Mouse (Mus musculus) kidney, postnatal 14 days (tissue): ENCODE data around the gene Zfp937.
"Not testable (repeated sequence)": the region's sequence is repeated elsewhere in the genome, so short reads cannot be mapped to it uniquely, and the experiment has no call there.

Experiments
- DNase-seq: peaks from one replicate; pipeline ENCODE4 v3.0.0; 2022; ENCODE audit warnings: mixed read lengths

Gene Zfp937

DNA sequence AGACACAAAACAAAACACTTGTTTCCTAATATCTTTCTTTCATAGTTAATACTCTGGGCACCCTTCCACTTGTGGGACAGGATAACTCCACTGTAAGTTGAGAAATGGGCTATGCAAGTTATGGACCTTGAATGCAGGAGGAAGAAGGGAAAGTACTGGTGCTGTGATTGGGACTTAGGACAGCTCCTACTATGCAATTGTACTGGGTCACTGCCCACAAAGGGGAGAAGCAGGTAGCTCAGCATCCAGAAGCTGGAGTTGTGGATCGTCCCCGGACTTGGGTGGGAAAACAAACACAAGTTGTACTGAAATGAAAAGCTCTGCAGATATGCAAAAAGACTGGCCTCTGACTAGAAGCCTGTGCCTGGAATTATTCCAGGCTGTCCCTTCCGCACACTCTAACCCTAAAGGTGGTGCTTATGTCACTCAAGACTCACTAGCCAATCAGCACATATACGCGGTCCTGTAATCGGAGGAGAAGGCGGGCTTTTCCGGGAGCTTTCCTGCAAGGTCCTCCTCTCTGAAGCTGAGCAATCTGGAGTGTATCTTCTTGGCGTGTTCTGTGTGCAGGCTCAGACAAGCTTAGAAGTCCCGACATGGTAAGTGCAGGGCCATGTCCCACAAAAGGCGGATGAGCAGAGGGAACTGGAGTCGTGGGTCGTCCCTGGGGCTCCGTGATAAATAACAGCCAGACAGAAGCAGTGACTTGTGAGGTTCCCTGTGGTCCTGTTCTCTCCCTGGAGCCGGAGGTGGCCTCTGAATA lies at the start of gene Zfp937:
Zfp937 (plus strand) TSS at position 474 of the 763 bp plus-strand sequence.
- DNase-seq = peak; percentile 91

- no peak for DNase-seq
These were observed 44.0 kb upstream of the Zfp937 start for GRCm38 (mm10) chr2:150173833-150174232.

DNA sequence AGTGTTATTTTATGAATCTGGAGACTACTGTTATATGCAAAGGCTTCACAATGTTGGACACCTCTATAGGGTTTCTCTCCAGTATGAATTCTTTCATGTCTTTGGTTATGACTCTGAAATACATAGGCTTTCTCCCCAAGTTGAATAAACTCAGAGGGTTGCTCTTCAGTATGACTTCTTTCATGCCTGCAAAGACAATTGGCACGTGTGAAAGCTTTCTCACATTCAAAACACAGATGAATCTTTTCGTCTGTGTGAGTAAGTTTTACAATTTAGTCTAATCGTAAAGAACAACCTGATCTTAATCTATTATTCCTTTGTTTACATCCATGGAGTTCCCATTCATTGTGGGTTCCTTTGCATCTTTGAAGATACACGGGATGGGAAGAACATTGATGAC lies 38.3 kb upstream of the Zfp937 start, which contains the start of gene Gm10770:
Gm10770 (minus strand) TSS at position 101 of the 400 bp plus-strand sequence.
- DNase-seq = not testable (repeated sequence)

DNA sequence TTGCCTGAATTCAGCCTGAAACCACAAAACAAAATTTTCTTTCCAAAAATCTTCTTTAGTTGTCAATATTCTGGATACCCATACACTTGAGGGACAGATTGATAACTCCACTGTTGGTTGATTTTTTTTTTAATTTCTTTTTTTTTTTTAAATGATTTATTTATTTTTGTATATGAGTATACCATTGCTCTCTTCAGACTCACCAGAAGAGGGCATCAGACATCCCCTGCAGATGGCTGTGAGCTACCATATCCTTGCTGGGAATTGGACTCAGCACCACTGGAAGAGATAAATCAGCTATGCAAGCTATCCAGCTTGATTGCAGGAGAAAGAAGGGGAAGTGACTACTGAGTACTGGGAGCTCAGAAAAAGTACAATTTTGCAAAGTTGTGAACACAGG lies 36.8 kb upstream of the Zfp937 start:
- DNase-seq = not testable (repeated sequence)

DNA sequence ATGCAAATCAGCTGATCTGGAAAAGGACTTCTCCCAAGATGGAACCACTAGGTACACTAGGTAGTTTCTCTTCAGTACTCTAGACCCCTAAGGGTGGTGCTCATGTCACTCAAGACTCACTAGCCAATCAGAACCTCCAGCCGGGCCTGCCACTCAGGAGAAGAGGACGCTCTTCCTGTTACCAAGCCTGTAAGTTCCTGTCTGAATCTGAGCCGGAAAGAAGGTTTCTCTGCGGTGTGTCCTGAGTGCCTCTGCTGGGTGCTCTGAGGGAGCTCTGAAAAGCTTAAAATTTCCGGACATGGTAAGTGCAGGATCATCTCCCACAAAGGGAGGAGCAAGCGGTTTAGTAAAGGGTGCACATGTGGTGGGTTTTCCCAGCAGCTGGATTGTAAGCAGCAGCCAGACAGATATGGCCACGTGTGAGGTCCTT lies 36.3 kb upstream of the Zfp937 start, which contains the start of gene Gm14139:
Gm14139 (plus strand) TSS at position 186 of the 430 bp plus-strand sequence.
- DNase-seq = not testable (repeated sequence)

- not testable (repeated sequence) for DNase-seq
These were observed 471 bp downstream of the Zfp937 start for GRCm38 (mm10) chr2:150218363-150218725.

- not testable (repeated sequence) for DNase-seq
These were observed 5.4 kb downstream of the Zfp937 start for GRCm38 (mm10) chr2:150223263-150223662.

DNA sequence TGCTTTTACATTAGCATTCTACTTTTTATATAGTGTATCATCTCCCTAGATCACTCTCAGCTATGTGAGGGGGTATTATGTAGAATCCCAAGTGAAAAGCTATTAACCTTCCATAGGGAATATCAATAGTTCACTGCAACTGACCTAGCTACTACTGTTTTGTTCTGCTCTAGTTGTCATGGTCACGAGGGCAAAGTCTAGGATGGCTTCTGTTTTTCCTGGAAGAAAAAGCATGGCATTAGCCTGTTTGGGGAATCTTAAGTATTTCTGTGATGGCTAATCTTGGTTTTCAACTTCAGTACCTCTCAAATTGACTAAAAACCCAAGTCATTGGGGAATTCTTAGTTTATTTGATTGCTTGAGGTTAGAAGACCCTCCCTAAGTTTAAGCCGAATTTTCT lies 25.3 kb downstream of the Zfp937 start:
- DNase-seq = no peak

GRCm38 (mm10) chr2:150255491-150255890 lies 37.6 kb downstream of the Zfp937 start, which contains the start of gene Gm21994:
TSS of gene Gm21994 (minus strand) at chr2:150255591.
- not testable (repeated sequence) for DNase-seq

DNA sequence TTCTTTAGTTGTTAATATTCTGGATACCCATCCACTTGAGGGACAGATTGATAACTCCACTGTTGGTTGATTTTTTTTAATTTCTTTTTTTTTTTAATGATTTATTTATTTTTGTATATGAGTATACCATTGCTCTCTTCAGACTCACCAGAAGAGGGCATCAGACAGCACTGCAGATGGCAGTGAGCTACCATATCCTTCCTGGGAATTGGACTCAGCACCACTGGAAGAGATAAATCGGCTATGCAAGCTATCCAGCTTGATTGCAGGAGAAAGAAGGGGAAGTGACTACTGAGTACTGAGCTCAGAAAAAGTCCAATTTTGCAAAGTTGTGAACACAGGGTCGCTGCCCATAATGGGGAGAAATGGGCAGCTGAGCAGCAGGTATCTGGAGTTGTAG lies 39.0 kb downstream of the Zfp937 start:
- DNase-seq = not testable (repeated sequence)

GRCm38 (mm10) chr2:150257291-150257690 lies 39.4 kb downstream of the Zfp937 start, which contains the start of gene Gm14124:
TSS of gene Gm14124 (plus strand) at chr2:150257517.
- not testable (repeated sequence) for DNase-seq
